Mouse (Mus musculus) testis, postnatal 14 days (tissue): ENCODE data around the gene Rpl7a.
A peak's percentile ranks its signal among the peaks of the same experiment; 100 is the strongest.
"Not testable (repeated sequence)": the region's sequence is repeated elsewhere in the genome, so short reads cannot be mapped to it uniquely, and the experiment has no call there.

Source experiments
- DNase-seq: peaks from one replicate; pipeline ENCODE4 v3.0.0; 2021; ENCODE audit warnings: low spot score

Rpl7a gene

GRCm38 (mm10) chr2:26910124-26910993, at the start of gene Rpl7a, which contains the start of gene Med22:
Gene Rpl7a (plus strand): TSS chr2:26910764.
Gene Med22 (minus strand): TSS chr2:26910677.
- peak; percentile 99 for DNase-seq

GRCm38 (mm10) chr2:26862856-26863255, 47.7 kb upstream of the Rpl7a start:
- DNase-seq, result no peak

- no peak for DNase-seq
These were observed 45.7 kb upstream of the Rpl7a start, which contains the start of gene Abo for GRCm38 (mm10) chr2:26864879-26865278. Gene Abo (minus strand): TSS chr2:26864979.

GRCm38 (mm10) chr2:26870666-26871065, 39.9 kb upstream of the Rpl7a start:
- DNase-seq, result no peak

GRCm38 (mm10) chr2:26878571-26878970, 32.0 kb upstream of the Rpl7a start:
- DNase-seq, result no peak

GRCm38 (mm10) chr2:26885541-26885940, 25.0 kb upstream of the Rpl7a start:
- DNase-seq, result not testable (repeated sequence)

GRCm38 (mm10) chr2:26886170-26886569, 24.4 kb upstream of the Rpl7a start:
- DNase-seq, result not testable (repeated sequence)

- DNase-seq, result no peak
These were observed 14.7 kb upstream of the Rpl7a start for GRCm38 (mm10) chr2:26895898-26896297.

- no peak for DNase-seq
These were observed 9.8 kb upstream of the Rpl7a start for GRCm38 (mm10) chr2:26900731-26901130.

GRCm38 (mm10) chr2:26901834-26902400, 8.6 kb upstream of the Rpl7a start:
- DNase-seq, result no peak

GRCm38 (mm10) chr2:26902467-26903220, 7.9 kb upstream of the Rpl7a start, which contains the start of gene Surf6:
Gene Surf6 (minus strand): TSS chr2:26902879.
- DNase-seq, result peak; percentile 95

GRCm38 (mm10) chr2:26903311-26903710, 7.3 kb upstream of the Rpl7a start:
- no peak for DNase-seq

- DNase-seq, result no peak
These were observed 4.6 kb upstream of the Rpl7a start for GRCm38 (mm10) chr2:26905936-26906335.

GRCm38 (mm10) chr2:26906431-26906830, 4.1 kb upstream of the Rpl7a start:
- no peak for DNase-seq

GRCm38 (mm10) chr2:26907109-26907508, 3.5 kb upstream of the Rpl7a start:
- no peak for DNase-seq

GRCm38 (mm10) chr2:26908710-26909386, 1.7 kb upstream of the Rpl7a start:
- no peak for DNase-seq

GRCm38 (mm10) chr2:26909387-26909784, 1.2 kb upstream of the Rpl7a start:
- DNase-seq, result no peak

- DNase-seq, result peak; percentile 73
These were observed 616 bp downstream of the Rpl7a start for GRCm38 (mm10) chr2:26910994-26911765.

GRCm38 (mm10) chr2:26912253-26912770, 1.7 kb downstream of the Rpl7a start:
- DNase-seq, result no peak

GRCm38 (mm10) chr2:26913416-26914147, 3.0 kb downstream of the Rpl7a start:
- DNase-seq, result no peak
